Mouse (Mus musculus): ENCODE results near the gene Taar9. TPM values are rescaled to one million over a fixed set of nuclear protein-coding genes. Genes with fewer than 3 reads are reported as not detected.
"Not testable (repeated sequence)": the region's sequence is repeated elsewhere in the genome, so short reads cannot be mapped to it uniquely, and the experiment has no call there.

Gene Taar9
- polyA plus RNA-seq, 1 experiment from 2014 or later, result not detected

GRCm38 (mm10) chr10:24108236-24108635 is 1.1 kb downstream of the Taar9 start:
- WGBS, result 67% methylated on average over 3 of the region's 3 CpGs
- no peaks in the 10 kb centered on the region for H3K27me3 ChIP-seq
- H3K4me2 ChIP-seq, result no peak overlapping the region
- no peak overlapping the region for H3K4me3 ChIP-seq
- no peak for ATAC-seq (ENCODE audit: low FRiP score, low read depth)
- H3K27ac ChIP-seq (replicated peaks), result no peak overlapping the region
- H3K9ac ChIP-seq, result no peak overlapping the region
- no peaks in the 10 kb centered on the region for H3K9me3 ChIP-seq
- H3K36me3 ChIP-seq, result no peaks in the 10 kb centered on the region
- no peaks in the 10 kb centered on the region for H3K4me1 ChIP-seq (replicated peaks)

- H3K4me1 ChIP-seq (replicated peaks), result no peaks in the 10 kb centered on the region
- no peak overlapping the region for H3K4me2 ChIP-seq
- no peak overlapping the region for H3K9ac ChIP-seq
- H3K9me3 ChIP-seq, result no peaks in the 10 kb centered on the region
- H3K27ac ChIP-seq (replicated peaks), result no peak overlapping the region
- H3K27me3 ChIP-seq, result no peaks in the 10 kb centered on the region
- no peak for ATAC-seq (ENCODE audit: low FRiP score, low read depth)
- 76% methylated on average over 5 of the region's 5 CpGs for WGBS
- H3K4me3 ChIP-seq, result no peak overlapping the region
- no peaks in the 10 kb centered on the region for H3K36me3 ChIP-seq
Observed at GRCm38 (mm10) chr10:24107747-24108146, 1.6 kb downstream of the Taar9 start.

GRCm38 (mm10) chr10:24103299-24103698 is 6.0 kb downstream of the Taar9 start:
- H3K27me3 ChIP-seq; H3K9ac ChIP-seq; H3K27ac ChIP-seq (replicated peaks); H3K4me1 ChIP-seq (replicated peaks); H3K36me3 ChIP-seq; H3K9me3 ChIP-seq; ATAC-seq (ENCODE audit: low FRiP score, low read depth); H3K4me3 ChIP-seq; H3K4me2 ChIP-seq: not testable (repeated sequence)
- 63% methylated on average over 1 of the region's 1 CpGs for WGBS

GRCm38 (mm10) chr10:24101812-24102211 is 7.5 kb downstream of the Taar9 start, which contains the start of gene Taar8c:
Gene Taar8c (minus strand): TSS chr10:24101912.
- H3K27me3 ChIP-seq; H3K4me2 ChIP-seq; H3K36me3 ChIP-seq; H3K9me3 ChIP-seq; H3K4me3 ChIP-seq; ATAC-seq (ENCODE audit: low FRiP score, low read depth); H3K9ac ChIP-seq; H3K4me1 ChIP-seq (replicated peaks); H3K27ac ChIP-seq (replicated peaks): not testable (repeated sequence)
- 90% methylated on average over 1 of the region's 3 CpGs for WGBS

GRCm38 (mm10) chr10:24097010-24097409 is 12.3 kb downstream of the Taar9 start:
- 70% methylated on average over 2 of the region's 2 CpGs for WGBS
- not testable (repeated sequence) for ATAC-seq (ENCODE audit: low FRiP score, low read depth); H3K4me1 ChIP-seq (replicated peaks)

GRCm38 (mm10) chr10:24092194-24092593 is 17.1 kb downstream of the Taar9 start, which contains the start of gene Taar8b:
Gene Taar8b (minus strand): TSS chr10:24092294.
- Histone ChIP-seq H3K9ac (no peak within 1 kb of the TSS), H3K9me3 (no peaks in the 10 kb centered on the region), H3K36me3 (no peaks in the 10 kb centered on the region), H3K27ac (replicated peaks) (no peak within 1 kb of the TSS), H3K4me2 (no peak within 1 kb of the TSS), H3K4me1 (replicated peaks) (no peaks in the 10 kb centered on the region), H3K27me3 (no peaks in the 10 kb centered on the region), H3K4me3 (no peak within 1 kb of the TSS)
- 71% methylated on average over 2 of the region's 2 CpGs for WGBS
- no peak for ATAC-seq (ENCODE audit: low FRiP score, low read depth)

More at GRCm38 (mm10) chr10:24097010-24097409, 12.3 kb downstream of the Taar9 start:
- not testable (repeated sequence) for H3K9me3 ChIP-seq; H3K9ac ChIP-seq; H3K27me3 ChIP-seq; H3K4me3 ChIP-seq; H3K27ac ChIP-seq (replicated peaks); H3K36me3 ChIP-seq; H3K4me2 ChIP-seq

GRCm38 (mm10) chr10:24087168-24087567 is 22.2 kb downstream of the Taar9 start:
- Histone ChIP-seq H3K27ac (replicated peaks) (no peak overlapping the region), H3K27me3 (no peaks in the 10 kb centered on the region), H3K9me3 (no peaks in the 10 kb centered on the region), H3K4me2 (no peak overlapping the region), H3K36me3 (no peaks in the 10 kb centered on the region), H3K9ac (no peak overlapping the region), H3K4me3 (no peak overlapping the region), H3K4me1 (replicated peaks) (no peaks in the 10 kb centered on the region)
- ATAC-seq (ENCODE audit: low FRiP score, low read depth), result no peak
- 100% methylated on average over 2 of the region's 2 CpGs for WGBS

- H3K27ac ChIP-seq (replicated peaks), result no peak overlapping the region
- no peaks in the 10 kb centered on the region for H3K27me3 ChIP-seq
- ATAC-seq (ENCODE audit: low FRiP score, low read depth), result no peak
- no peak overlapping the region for H3K4me2 ChIP-seq
- 84% methylated on average over 5 of the region's 5 CpGs for WGBS
- no peak overlapping the region for H3K9ac ChIP-seq
- H3K4me1 ChIP-seq (replicated peaks), result no peaks in the 10 kb centered on the region
- no peak overlapping the region for H3K4me3 ChIP-seq
- no peaks in the 10 kb centered on the region for H3K9me3 ChIP-seq
- H3K36me3 ChIP-seq, result no peaks in the 10 kb centered on the region
Observed at GRCm38 (mm10) chr10:24086555-24086954, 22.8 kb downstream of the Taar9 start.

- no peak overlapping the region for H3K4me3 ChIP-seq
- H3K36me3 ChIP-seq, result no peaks in the 10 kb centered on the region
- 62% methylated on average over 5 of the region's 5 CpGs for WGBS
- no peak overlapping the region for H3K27ac ChIP-seq (replicated peaks)
- H3K4me2 ChIP-seq, result no peak overlapping the region
- H3K9ac ChIP-seq, result no peak overlapping the region
- no peaks in the 10 kb centered on the region for H3K9me3 ChIP-seq
- H3K4me1 ChIP-seq (replicated peaks), result no peaks in the 10 kb centered on the region
- no peaks in the 10 kb centered on the region for H3K27me3 ChIP-seq
- ATAC-seq (ENCODE audit: low FRiP score, low read depth), result no peak
Observed at GRCm38 (mm10) chr10:24085936-24086335, 23.4 kb downstream of the Taar9 start.

GRCm38 (mm10) chr10:24080166-24080565 is 29.2 kb downstream of the Taar9 start:
- H3K9me3 ChIP-seq, result no peaks in the 10 kb centered on the region
- H3K9ac ChIP-seq, result no peak overlapping the region
- H3K4me3 ChIP-seq, result no peak overlapping the region
- H3K4me2 ChIP-seq, result no peak overlapping the region
- WGBS, result 49% methylated on average over 3 of the region's 3 CpGs
- no peaks in the 10 kb centered on the region for H3K4me1 ChIP-seq (replicated peaks)
- H3K27ac ChIP-seq (replicated peaks), result no peak overlapping the region
- no peaks in the 10 kb centered on the region for H3K36me3 ChIP-seq
- no peak for ATAC-seq (ENCODE audit: low FRiP score, low read depth)
- no peaks in the 10 kb centered on the region for H3K27me3 ChIP-seq

GRCm38 (mm10) chr10:24076200-24076599 is 33.1 kb downstream of the Taar9 start, which contains the start of gene Taar8a:
Gene Taar8a (plus strand): TSS chr10:24076500.
- H3K36me3 ChIP-seq; H3K9ac ChIP-seq; ATAC-seq (ENCODE audit: low FRiP score, low read depth); H3K9me3 ChIP-seq; H3K27ac ChIP-seq (replicated peaks); H3K4me1 ChIP-seq (replicated peaks); H3K4me2 ChIP-seq; H3K27me3 ChIP-seq; H3K4me3 ChIP-seq: not testable (repeated sequence)
- 85% methylated on average over 2 of the region's 4 CpGs for WGBS

- 56% methylated on average over 2 of the region's 2 CpGs for WGBS
- H3K27me3 ChIP-seq; H3K9ac ChIP-seq; H3K4me1 ChIP-seq (replicated peaks); H3K9me3 ChIP-seq; H3K27ac ChIP-seq (replicated peaks); H3K36me3 ChIP-seq; H3K4me2 ChIP-seq; H3K4me3 ChIP-seq; ATAC-seq (ENCODE audit: low FRiP score, low read depth): not testable (repeated sequence)
Observed at GRCm38 (mm10) chr10:24074751-24075150, 34.6 kb downstream of the Taar9 start.

GRCm38 (mm10) chr10:24058986-24059385 is 50.3 kb downstream of the Taar9 start:
- Histone ChIP-seq H3K9ac (no peak overlapping the region), H3K4me2 (no peak overlapping the region), H3K4me1 (replicated peaks) (no peaks in the 10 kb centered on the region), H3K27ac (replicated peaks) (no peak overlapping the region), H3K27me3 (no peaks in the 10 kb centered on the region), H3K4me3 (no peak overlapping the region), H3K9me3 (no peaks in the 10 kb centered on the region), H3K36me3 (no peaks in the 10 kb centered on the region)
- no peak for ATAC-seq (ENCODE audit: low FRiP score, low read depth)
- 88% methylated on average over 3 of the region's 3 CpGs for WGBS
